Mouse (Mus musculus): Measurements from ENCODE around the gene Nkapd1.
A peak's percentile ranks its signal among the peaks of the same experiment; 100 is the strongest.

Gene Nkapd1

GRCm38 (mm10) chr9:50601536-50601935, 15.7 kb downstream of the Nkapd1 start:
- no peak for DNase-seq (ENCODE audit: low spot score in 2 of 2)

GRCm38 (mm10) chr9:50596973-50597372, 20.3 kb downstream of the Nkapd1 start:
- no peak for DNase-seq (ENCODE audit: low spot score in 2 of 2)

GRCm38 (mm10) chr9:50594794-50595417, 22.4 kb downstream of the Nkapd1 start:
- DNase-seq (ENCODE audit: low spot score in 2 of 2): no peak

GRCm38 (mm10) chr9:50593544-50593943, 23.7 kb downstream of the Nkapd1 start:
- peak; percentile 42 to 59 for DNase-seq (ENCODE audit: low spot score in 2 of 2)

- DNase-seq (ENCODE audit: low spot score in 2 of 2): no peak
Observed at GRCm38 (mm10) chr9:50592955-50593354, 24.3 kb downstream of the Nkapd1 start.

- DNase-seq (ENCODE audit: low spot score in 2 of 2): peak in 1 of 2 experiments; percentile 3
Observed at GRCm38 (mm10) chr9:50590856-50591518, 26.3 kb downstream of the Nkapd1 start.

- DNase-seq (ENCODE audit: low spot score in 2 of 2): no peak
Observed at GRCm38 (mm10) chr9:50586955-50587354, 30.3 kb downstream of the Nkapd1 start.

GRCm38 (mm10) chr9:50585145-50585818, 32.0 kb downstream of the Nkapd1 start:
- DNase-seq (ENCODE audit: low spot score in 2 of 2): no peak

GRCm38 (mm10) chr9:50580370-50580769, 36.9 kb downstream of the Nkapd1 start:
- no peak for DNase-seq (ENCODE audit: low spot score in 2 of 2)

GRCm38 (mm10) chr9:50569599-50570525, 47.4 kb downstream of the Nkapd1 start:
- no peak for DNase-seq (ENCODE audit: low spot score in 2 of 2)

GRCm38 (mm10) chr9:50567881-50568280, 49.4 kb downstream of the Nkapd1 start:
- no peak for DNase-seq (ENCODE audit: low spot score in 2 of 2)

GRCm38 (mm10) chr9:50567372-50567771, 49.9 kb downstream of the Nkapd1 start:
- no peak for DNase-seq (ENCODE audit: low spot score in 2 of 2)

GRCm38 (mm10) chr9:50565940-50566339, 51.3 kb downstream of the Nkapd1 start:
- no peak for DNase-seq (ENCODE audit: low spot score in 2 of 2)

GRCm38 (mm10) chr9:50565173-50565572, 52.1 kb downstream of the Nkapd1 start:
- DNase-seq (ENCODE audit: low spot score in 2 of 2): no peak

GRCm38 (mm10) chr9:50561918-50562360, 55.3 kb downstream of the Nkapd1 start:
- DNase-seq (ENCODE audit: low spot score in 2 of 2): no peak

GRCm38 (mm10) chr9:50561145-50561917, 55.9 kb downstream of the Nkapd1 start, which contains the start of gene Tex12:
TSS of gene Tex12 (minus strand) at chr9:50561325.
- DNase-seq (ENCODE audit: low spot score in 2 of 2): no peak
